Mouse (Mus musculus): ENCODE results near the gene Il23a.
"Not testable (repeated sequence)": the region's sequence is repeated elsewhere in the genome, so short reads cannot be mapped to it uniquely, and the experiment has no call there.

Gene Il23a

GRCm38 (mm10) chr10:128298702-128299171 lies at the start of gene Il23a:
Il23a (minus strand) TSS chr10:128298752.
- DNase-seq: no peak

GRCm38 (mm10) chr10:128347541-128347940 lies 49.0 kb upstream of the Il23a start:
- no peak for DNase-seq

- peak; percentile 78 for DNase-seq
These were observed 46.2 kb upstream of the Il23a start for GRCm38 (mm10) chr10:128344568-128345275.

- no peak for DNase-seq
These were observed 44.9 kb upstream of the Il23a start for GRCm38 (mm10) chr10:128343436-128343835.

GRCm38 (mm10) chr10:128340257-128340656 lies 41.7 kb upstream of the Il23a start:
- DNase-seq: no peak

GRCm38 (mm10) chr10:128338948-128339347 lies 40.4 kb upstream of the Il23a start:
- no peak for DNase-seq

- DNase-seq: no peak
These were observed 39.9 kb upstream of the Il23a start for GRCm38 (mm10) chr10:128338415-128338814.

GRCm38 (mm10) chr10:128337306-128338181 lies 39.0 kb upstream of the Il23a start, which contains the start of gene Cs:
Cs (plus strand) TSS chr10:128337734.
- DNase-seq: peak; percentile 99

GRCm38 (mm10) chr10:128336597-128336996 lies 38.0 kb upstream of the Il23a start:
- no peak for DNase-seq

- DNase-seq: no peak
These were observed 37.6 kb upstream of the Il23a start for GRCm38 (mm10) chr10:128336195-128336594.

GRCm38 (mm10) chr10:128335582-128335981 lies 37.0 kb upstream of the Il23a start:
- DNase-seq: peak; percentile 89

GRCm38 (mm10) chr10:128332358-128333249 lies 34.1 kb upstream of the Il23a start:
- not testable (repeated sequence) for DNase-seq

GRCm38 (mm10) chr10:128327610-128328009 lies 29.1 kb upstream of the Il23a start:
- no peak for DNase-seq

GRCm38 (mm10) chr10:128326825-128327224 lies 28.3 kb upstream of the Il23a start:
- no peak for DNase-seq

- DNase-seq: no peak
These were observed 25.0 kb upstream of the Il23a start for GRCm38 (mm10) chr10:128323516-128323915.

- DNase-seq: peak; percentile 91
These were observed 23.9 kb upstream of the Il23a start, which contains the start of gene Cnpy2 for GRCm38 (mm10) chr10:128322141-128323108. Cnpy2 (plus strand) TSS chr10:128322459.

- no peak for DNase-seq
These were observed 23.1 kb upstream of the Il23a start for GRCm38 (mm10) chr10:128321641-128322040.

- DNase-seq: no peak
These were observed 17.0 kb upstream of the Il23a start for GRCm38 (mm10) chr10:128315578-128315977.

- no peak for DNase-seq
These were observed 12.3 kb upstream of the Il23a start for GRCm38 (mm10) chr10:128310902-128311301.

- DNase-seq: peak; percentile 84
These were observed 11.6 kb upstream of the Il23a start for GRCm38 (mm10) chr10:128310177-128310576.

- DNase-seq: no peak
These were observed 11.1 kb upstream of the Il23a start for GRCm38 (mm10) chr10:128309654-128310053.
